Comparison of ENCODE assay signal across 25 mouse cellular contexts in genomic region chr1:96878572-96878971, GRCm38 (mm10). TPM values are rescaled to one million over a fixed set of nuclear protein-coding genes. Genes with fewer than 3 reads are reported as not detected.
DNase-seq lines count a peak whose midpoint lies in the region; ATAC-seq lines count a peak whose summit lies in the region.
"Had no signal": no experiment of that assay in that cellular context is flagged by ENCODE, and none has a peak within 500 bp of the region (broad histone marks: within the 10 kb centered on the region; RNA-seq: fewer than 3 reads in every experiment).

No protein-coding gene starts in this region.

- peak; percentile 96 for ATAC-seq in frontal cortex, adult (ENCODE audit: low TSS enrichment)
- ATAC-seq: activated CD4-positive, CD25-positive, alpha-beta regulatory T cell, adult 4 months; CD4-positive, CD25-positive, alpha-beta regulatory T cell, adult 4 months; Patski had no signal

- no peak for DNase-seq in frontal cortex, postnatal 25 days (ENCODE audit: low spot score in 2 of 2)
- DNase-seq in right cerebral cortex, adult 18-20 months = peak; percentile 10
- DNase-seq in right cerebral cortex, postnatal 14 days = no peak
- DNase-seq in brain, adult 2 months (ENCODE audit: low read depth, low spot score) = peak; percentile 52
- no peak for DNase-seq in adrenal gland, adult 2 months
- DNase-seq: adrenal gland, adult 8-10 months; adrenal gland, postnatal 10 days; adrenal gland, postnatal 14 days; adrenal gland, postnatal 25 days; adrenal gland, postnatal 36 days; B cell, adult 2 months; cerebellum, adult 11 months; cerebellum, adult 11-12 months; cerebellum, adult 18-20 months; cerebellum, adult 2 months; cerebellum, adult 8-10 months had no signal

RNA-seq across cellular contexts. Expression of gene Slco4c1, which starts 6.6 kb away (rescaled TPM):
- total RNA-seq in adrenal gland, adult 2 months (2021) = not detected
- polyA plus RNA-seq in adrenal gland, adult 2 months (2012; rRNA removed) = not detected in 2 replicates
- total RNA-seq: adrenal gland, adult 18-20 months; adrenal gland, adult 8-10 months; adrenal gland, postnatal 14 days; adrenal gland, postnatal 25 days; adrenal gland, postnatal 36 days; CH12.LX; MEL had no signal
- polyA plus RNA-seq: activated CD4-positive, CD25-positive, alpha-beta regulatory T cell, adult 4 months; C2C12; CD4-positive, CD25-positive, alpha-beta regulatory T cell, adult 4 months; G1E; Patski had no signal

Comparison
In these comparisons a context has a peak if more than half of its experiments do, and no peak if none do; other contexts are left out.
1. DNase-seq: peak in right cerebral cortex, adult 18-20 months (single experiment) and brain, adult 2 months (single experiment); none in frontal cortex, postnatal 25 days (0 of 2), right cerebral cortex, postnatal 14 days (single experiment) and adrenal gland, adult 2 months (single experiment).